Mouse (Mus musculus): ENCODE results near the gene Fndc3b.

The Fndc3b gene

DNA sequence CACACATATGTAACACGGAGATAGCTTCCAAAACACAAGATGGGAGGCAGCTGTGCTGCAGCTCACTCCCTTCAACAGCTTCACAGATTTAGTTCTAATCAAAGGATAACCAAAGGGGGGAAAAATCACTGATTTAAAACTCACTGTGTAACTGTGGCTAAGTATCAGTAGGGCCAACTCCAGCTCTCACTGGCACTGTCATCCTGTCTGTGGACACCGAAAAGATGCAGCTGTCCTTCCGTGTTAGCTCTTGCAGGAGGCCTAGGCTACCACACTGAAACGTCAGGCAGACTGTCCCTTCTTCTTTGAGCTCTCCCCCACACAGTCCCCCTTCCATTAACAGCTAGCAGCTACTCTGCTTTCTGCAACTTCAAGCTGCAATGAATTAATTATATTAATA is 89.9 kb downstream of the Fndc3b start:
- no peak for DNase-seq (ENCODE audit: low spot score in 2 of 2)

DNA sequence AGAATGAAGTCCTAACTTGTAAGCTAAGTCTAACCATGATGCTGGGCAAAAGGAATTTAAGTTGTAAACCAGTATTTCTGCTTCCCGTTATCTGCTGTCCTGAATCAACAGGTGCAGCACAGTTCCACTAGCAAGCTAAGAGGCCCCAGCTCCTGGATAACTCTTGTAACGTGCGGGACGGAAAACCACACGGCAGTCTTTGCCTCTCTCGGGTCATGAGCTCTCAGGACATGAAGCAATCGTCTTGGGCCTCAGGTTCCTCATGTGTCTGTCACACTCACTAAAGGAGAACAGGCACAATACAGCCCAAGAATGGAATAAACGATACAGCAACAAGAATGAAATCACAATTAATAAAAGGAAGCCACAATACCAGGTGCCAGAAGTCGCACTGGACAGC is 93.4 kb downstream of the Fndc3b start:
- DNase-seq (ENCODE audit: low spot score in 2 of 2): no peak

DNA sequence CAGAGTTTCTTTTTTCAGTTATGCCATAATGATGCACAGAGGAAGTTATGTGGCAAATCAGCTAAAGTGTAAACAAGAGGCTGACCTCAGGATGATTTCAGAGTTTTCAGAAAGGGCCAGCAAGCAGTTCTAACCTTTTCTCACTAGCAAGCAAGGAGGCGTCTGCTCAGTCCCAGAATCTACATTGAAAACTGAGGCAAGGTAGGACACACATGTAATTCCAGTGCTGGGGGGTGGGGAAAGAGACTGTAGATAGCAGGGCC is 93.9 kb downstream of the Fndc3b start:
- no peak for DNase-seq (ENCODE audit: low spot score in 2 of 2)

DNA sequence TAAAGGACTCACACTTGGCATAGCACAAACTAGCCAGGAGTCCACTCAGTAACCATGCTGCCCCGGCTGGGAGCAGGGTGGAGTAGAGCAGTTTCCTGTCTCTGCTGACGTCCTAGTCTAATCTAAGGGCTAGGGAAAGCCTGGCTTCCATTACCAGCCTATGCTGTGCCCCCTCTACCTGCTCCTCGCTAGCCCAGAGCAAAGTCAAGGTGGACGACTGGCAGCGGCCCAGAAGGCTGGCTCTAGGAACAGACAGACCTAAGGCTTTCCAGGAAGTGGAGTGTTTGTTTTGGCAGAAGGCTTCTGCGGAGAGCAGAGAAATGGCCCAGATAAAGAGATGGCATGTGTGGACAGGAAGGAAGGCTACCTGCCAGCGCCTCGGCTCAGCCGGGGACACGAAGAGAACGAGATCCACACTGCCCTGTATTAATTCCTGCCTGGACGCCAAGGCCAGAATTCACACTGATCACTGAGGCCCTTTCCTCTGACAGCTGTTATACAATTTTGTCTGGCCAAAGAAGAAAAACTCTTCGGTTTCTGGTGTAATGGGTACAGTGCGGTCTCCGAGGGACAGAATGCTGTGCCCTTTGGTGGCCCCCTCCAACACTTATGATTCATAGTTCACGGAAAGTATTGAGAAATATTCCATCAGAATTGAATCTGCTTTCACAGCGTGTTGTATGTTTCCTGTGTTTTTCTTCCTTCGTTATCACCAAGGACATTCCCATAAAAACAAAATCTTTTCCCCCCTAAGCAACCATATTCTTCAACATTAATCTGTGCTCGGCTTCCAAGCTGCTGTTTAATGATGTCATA is 94.5 kb downstream of the Fndc3b start:
- DNase-seq (ENCODE audit: low spot score in 2 of 2): no peak

DNA sequence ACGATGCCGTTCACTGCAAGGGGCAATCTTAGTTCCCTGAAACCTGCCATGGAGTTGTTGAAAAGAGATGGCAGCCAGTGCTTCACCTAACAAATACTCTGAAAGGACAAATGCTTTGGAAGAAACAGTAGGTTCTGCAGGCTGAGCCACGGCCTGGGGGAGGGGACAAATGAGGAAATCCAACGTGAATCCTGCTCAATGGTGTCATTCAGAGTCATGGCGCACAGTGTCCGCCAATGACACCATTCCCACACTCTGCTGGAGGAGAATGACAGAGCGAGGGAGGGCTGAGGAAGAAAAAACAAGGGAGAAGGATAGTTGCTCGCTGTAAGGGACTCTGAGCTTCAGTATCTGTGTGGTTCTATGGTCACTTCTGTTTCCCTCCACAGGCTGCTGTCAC is 95.6 kb downstream of the Fndc3b start:
- DNase-seq (ENCODE audit: low spot score in 2 of 2): no peak

DNA sequence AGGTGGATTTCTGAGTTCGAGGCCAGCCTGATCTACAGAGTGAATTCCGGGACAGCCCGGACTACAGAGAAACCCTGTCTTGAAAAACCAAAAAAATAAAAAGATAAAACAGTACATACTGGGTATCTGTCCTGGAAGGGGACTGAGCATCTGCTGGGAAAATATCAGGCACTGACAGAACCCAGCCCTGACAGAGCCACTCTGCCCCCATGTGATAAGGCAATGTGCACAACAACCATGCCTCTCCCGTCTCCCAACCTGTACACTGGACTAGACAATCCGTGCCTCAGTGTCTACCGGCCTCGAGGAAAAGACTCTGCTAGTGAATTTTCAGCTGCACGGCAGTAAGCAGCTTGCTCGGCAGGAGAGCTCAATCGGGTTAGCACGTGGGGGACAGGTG is 97.3 kb downstream of the Fndc3b start:
- no peak for DNase-seq (ENCODE audit: low spot score in 2 of 2)

DNA sequence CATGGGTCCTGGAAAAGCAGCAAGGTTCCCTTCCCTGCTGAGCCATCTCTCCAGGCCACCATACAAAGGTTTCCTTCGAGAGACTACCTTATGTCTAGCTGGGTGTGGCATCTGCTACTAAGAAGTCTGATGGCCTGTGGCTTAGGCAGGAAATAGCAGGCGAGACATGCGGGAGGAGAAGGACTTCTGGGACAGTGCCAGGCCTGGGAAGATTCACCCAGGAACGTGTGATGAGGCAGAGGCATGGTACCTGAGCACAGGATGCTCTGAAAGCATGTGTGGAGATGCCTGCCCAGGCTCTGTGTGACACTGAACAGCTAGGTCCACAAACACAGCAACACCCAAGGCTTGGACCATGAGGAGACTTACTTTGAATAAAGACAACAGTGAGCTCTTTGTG is 98.1 kb downstream of the Fndc3b start:
- no peak for DNase-seq (ENCODE audit: low spot score in 2 of 2)

DNA sequence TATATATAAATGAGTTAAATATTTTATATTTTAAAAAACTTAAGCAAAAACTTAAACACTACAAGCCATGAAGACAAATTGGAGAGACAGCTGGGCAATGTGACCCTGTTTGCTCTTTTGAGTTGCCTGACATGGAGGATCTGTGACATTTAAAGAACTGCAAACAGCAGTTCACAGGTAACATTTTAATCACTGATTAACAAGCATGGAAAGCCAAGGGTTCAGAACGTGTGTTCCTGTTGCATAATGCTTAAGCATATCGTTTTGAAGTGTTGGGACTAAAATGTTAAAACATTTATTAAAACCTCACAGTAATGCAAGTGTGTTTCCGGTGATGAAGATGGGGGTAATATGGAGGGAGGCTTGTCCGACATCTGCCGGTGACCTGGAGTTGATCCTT is 99.1 kb downstream of the Fndc3b start:
- DNase-seq (ENCODE audit: low spot score in 2 of 2): no peak

DNA sequence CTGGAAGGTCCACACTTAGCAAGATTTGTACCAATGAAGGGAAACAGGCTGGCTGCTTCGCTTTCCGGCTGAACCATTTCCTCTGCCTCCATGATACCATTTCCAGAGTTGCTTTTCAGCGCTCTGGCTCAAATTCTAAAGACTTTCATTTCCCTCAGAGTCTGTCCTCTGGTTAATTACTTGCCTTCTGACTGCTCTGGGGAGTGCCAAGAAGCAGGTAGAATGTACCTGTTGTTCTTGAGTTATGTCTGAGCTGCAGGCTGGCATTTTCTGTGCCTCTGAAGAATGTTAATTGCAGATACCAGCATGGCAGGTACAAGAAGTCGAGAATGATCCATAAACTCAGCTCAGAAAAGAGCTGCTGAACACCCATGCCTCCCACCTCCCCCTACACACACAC is 100.6 kb downstream of the Fndc3b start:
- DNase-seq (ENCODE audit: low spot score in 2 of 2): no peak

DNA sequence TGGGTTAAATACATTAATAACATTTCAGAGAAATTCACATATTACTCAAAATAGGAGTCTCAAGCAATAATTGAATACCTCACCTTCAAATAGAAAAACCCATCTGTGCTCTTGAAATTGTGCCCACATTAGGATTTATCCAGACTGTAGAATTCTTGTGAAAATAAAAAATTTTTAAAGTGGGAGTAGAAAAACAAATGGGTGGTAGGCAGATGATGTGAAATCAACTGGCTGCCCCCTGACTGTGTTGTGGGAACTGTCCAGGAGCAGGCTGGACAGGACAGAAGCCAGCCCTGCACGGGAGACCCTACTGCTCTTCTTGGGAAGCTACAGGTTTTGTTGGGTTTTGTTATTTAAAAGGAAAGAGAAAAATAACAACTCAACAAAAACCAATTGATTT is 101.0 kb downstream of the Fndc3b start:
- no peak for DNase-seq (ENCODE audit: low spot score in 2 of 2)

DNA sequence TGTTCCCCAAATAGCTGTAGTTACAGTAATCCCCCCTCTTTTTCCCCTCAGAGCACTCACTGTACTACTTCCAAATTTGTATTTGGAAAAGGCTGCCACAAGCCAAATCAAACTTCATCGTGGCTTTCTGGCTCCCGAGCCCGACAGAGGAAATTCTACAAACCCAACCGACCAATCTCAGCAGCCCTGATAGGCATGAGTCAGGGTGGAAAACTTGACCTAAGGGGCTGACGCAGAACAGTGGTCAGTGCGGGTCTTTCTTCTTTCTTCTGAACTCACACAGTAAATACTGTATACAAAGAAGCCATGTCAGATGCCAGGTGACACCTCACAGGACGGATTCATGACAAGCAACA is 103.3 kb downstream of the Fndc3b start:
- no peak for DNase-seq (ENCODE audit: low spot score in 2 of 2)

DNA sequence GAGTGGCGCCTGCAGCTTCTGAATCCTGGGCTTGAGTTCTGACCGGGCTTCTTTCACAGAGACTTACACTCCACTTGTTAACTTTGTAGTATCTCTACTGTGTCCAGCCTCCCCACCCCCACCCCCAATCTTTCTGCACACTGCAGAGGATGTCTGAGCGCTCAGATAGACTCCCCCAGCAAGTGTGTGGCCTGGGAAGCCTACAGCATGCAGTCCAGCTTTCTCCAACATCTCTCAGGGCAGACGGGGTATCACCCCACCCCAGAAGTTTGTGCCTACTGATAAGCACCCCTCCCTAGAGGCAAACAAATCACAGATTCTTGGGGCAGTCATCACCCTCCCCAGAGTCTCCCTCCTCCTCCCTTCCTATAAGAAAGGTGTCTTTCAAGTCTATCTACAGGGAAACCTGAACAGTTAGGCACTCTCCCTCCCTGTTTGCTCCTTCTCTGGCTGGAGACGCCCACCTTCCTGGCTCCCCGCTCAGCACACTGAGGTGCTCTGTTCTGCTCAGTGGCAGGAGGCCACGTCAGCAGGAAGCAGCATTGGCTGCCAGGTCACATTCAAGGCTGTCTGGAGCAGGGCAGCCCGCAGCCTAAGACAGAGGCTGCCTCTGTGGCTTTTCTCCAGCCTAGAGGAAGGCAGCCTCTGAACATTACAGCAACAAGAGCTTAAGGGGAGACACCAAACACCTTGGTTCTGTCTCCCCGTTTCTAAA is 103.9 kb downstream of the Fndc3b start:
- peak; percentile 56 for DNase-seq (ENCODE audit: low spot score in 2 of 2)

DNA sequence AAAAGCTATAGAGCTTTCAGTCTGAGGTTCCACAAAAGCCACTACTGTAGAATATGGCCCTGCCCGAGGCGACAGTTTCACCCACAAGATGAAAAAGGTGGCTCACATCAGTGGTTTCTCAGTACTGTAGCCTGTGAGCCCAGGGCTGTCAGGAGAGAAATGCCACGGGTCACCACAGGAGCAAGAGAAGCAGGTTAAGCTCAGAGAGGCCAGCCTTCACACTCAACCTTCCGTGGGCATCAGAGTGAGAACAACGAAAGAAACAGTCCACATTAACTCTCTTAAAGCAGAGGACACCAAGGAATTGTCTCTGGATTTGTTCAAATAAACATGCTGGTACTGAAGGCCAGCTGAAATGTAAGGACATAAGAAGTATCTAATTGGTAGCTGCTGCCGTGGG is 104.5 kb downstream of the Fndc3b start:
- no peak for DNase-seq (ENCODE audit: low spot score in 2 of 2)

DNA sequence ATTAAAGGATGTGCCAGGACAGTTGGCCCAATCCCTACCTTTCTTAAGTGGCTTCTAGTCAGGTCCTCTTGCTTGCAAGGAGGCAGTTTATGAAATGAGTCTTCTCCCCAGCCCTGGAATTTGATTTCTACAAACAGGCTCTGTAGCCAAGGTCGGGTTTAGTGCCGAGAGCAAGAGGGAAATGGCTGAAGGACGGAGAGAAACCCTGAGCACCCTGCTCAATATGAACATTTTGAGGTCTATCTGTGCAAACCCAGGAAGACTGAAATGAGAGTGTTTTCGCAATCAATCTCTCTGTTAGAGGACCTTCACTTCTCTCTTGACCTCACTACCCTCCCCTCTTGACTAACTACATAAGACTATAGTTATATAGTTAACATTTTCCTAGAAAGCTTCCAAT is 105.5 kb downstream of the Fndc3b start:
- no peak for DNase-seq (ENCODE audit: low spot score in 2 of 2)

DNA sequence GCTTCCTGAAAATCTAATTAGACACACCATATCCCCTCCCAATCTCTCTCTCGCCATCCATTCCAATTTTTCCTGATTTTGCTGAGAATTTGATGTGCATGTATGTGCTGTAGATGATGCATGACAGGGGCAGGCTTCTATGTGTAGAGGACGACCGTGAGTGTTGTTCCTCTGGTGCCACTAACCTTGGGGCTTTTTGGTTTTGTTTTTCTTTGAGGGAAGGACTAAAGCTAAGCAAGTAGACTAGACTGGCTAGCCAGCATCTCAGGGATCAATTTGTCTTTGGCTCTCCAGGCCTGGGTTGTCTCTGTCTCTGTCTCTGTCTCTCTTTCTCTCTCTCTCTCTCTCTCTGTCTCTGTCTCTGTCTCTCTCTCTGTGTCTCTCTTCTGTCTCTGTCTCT is 106.0 kb downstream of the Fndc3b start:
- DNase-seq (ENCODE audit: low spot score in 2 of 2): no peak

DNA sequence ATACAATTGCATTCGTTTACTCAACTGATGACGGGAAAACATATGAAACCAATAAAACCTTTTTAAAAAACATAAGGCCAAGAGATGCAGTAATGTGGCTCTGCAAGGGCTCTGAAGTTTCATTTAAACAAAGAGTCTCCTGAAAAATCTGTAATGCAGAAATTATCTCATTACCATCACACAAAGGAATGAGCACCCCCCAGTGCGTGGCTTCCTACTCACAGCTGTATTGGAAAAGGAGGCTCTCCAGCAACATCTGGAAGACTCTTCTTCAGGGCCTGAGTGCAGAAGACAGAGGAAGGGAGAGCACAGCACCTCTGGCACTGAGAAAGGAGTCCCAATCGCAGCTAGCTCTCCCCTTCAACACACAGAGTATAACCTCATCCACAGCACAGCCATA is 106.5 kb downstream of the Fndc3b start:
- DNase-seq (ENCODE audit: low spot score in 2 of 2): no peak

DNA sequence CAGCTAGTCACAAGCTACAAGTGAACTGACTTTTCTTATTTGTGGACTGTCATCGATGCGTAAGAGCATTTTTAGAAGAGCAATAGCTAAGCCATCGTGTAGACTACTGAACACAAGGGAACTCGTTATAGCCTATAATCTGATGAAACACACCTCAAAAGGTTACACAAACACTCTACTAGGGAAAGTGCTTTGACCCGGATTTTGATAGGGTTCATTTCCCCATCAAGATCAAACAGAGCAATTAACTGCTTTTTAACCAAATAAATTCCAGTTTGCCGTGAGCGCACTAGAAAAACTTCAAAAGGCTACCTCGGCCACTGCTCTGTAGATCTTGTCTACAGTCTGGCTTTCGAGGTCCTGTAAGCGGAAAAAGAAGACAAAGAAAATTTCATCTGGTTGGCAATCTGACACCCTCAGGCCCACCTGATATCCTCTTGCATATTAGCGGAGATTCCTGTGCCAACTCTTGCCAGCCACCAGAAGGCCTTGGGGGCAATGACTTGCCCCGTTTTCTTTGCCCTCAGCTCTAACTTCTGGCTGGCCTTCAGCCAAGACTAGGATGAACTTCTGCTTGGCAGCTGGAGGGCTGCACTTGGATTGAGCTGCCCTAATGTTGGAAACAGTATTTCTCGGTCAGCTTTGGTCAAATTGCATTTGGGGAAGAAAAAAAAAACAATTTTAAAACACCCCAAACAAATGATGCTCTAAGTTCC is 107.0 kb downstream of the Fndc3b start:
- no peak for DNase-seq (ENCODE audit: low spot score in 2 of 2)

DNA sequence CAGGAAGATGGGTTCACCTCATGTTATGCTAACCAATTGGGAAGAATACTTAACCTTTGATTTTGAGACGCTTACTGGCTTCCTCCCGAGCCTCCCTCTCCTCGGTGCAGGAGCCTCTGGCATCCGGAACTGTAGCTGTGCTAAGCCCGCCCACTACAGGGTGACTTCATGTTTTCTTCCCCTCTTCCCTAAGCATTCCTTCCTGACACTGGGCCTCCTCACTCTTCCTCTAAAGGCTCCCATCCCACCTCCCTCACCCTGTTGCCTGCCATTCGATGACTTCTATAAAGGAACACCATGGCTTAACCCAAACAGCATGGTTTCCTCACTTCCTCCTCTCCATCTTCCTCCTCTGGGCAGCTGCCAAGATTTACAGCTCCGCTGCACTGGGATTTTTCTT is 110.5 kb downstream of the Fndc3b start:
- no peak for DNase-seq (ENCODE audit: low spot score in 2 of 2)

DNA sequence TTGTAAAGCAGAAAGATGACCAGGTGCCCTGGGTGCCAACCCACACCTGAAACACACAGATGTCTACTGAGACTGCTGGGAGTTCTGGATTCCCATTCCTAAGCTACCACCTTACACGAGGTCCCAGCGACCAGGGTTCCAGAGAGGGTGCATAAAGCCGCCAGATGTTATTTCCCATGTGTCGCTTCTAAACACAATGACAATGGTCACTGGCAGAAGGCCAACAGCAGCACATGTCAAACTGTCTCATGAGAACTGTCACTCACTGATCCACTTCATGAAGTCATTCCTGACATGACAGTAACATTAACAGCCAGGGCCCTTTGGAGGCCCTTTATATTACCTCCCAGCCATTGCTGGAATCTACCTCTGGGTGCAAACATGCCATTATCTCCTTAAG is 110.9 kb downstream of the Fndc3b start:
- no peak for DNase-seq (ENCODE audit: low spot score in 2 of 2)

DNA sequence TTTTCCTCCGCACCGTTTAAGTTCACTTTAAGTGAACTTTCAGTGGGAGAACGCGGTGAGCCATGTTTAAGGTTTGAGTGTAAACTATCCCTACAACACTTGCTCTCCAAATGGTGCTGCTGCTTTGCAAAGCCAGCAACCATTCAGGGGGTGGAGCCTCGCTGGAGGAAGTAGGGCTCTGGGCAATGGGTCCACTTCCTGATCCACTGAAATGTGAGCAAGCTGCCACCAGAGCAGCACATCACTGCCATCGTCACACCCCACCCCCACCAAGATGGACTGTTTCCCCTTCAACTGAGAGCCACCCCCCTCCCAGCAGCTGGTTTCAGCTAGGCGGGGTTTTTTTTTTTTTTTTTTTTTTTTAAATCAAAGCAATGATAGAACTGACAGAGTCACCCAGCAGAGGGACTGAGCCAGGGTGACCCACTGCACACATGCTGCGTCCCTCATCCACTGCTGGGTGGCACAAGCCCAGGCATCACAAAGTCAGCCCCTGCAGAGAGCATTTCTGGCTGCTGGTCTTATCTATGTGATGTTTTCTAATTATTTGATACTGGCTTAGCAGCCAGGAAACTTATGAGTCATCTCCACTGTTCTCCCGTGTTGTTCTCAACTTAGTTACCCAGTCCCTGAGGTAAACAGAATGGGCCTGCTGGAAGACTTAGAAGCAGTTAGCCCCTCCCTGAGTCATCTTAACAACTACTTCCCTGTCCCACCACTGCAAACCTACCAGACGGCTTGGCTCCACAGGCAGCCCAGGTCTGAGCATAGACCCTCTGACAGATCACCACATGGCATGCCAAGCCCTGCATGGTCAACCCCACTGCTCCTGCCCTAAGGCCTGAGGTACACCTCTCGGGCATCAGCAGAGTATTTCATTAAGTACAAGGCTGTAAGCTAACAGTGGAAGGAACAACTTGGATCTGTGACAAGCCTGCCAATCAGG is 112.4 kb downstream of the Fndc3b start:
- DNase-seq (ENCODE audit: low spot score in 2 of 2): no peak

DNA sequence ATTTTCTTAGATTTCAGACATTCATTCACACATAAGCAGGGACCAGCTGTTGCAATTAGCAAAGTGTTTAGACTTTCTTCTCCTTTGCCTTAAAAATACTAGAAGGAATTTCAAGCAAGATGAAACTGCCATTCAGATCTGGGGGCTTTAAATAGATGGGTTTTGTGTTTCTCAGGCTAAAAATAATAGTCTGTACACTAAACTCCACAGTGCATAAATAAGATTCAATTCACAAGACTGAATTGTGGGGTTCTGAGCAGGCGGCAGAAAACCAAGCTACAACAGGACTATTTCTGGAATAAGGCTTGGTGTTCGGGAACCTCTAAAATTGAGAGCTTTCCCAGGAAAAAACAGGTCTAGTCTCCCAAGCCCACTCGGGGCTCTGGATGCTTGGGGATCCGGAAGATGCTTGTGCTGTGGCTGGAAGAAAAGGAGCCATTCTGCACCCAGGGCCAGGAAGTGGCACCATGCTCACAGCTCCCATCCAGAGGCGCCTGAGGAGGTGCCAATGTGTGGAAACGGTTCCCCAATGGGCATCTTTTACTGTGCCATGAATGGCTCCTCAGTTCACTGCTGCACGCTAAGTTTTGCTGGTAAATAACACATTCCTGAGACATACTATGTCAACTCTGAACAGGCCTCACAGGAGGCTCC is 117.5 kb downstream of the Fndc3b start:
- no peak for DNase-seq (ENCODE audit: low spot score in 2 of 2)

Measured in frontal cortex, postnatal 10 days (tissue).